Mouse (Mus musculus): ENCODE data around the gene Gsdme.

Gene Gsdme

DNA sequence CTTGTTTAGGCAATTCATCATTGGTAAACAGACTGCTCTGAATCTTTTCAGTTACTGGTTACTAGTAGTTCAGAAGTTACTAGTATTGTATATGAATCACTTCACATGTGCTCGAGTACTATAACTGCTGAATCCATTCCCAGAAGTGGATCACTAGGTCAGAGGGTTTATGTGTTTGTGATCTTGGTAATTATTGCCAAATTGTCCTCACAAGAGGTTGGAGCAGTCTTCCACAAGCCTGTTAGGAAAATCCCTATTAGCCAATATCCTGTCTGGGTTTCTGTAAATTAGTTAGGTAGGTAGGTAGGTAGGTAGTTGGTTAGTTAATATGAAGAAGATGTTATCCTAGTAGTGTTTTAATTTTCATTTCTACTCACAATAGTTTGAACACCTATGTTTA, 87.9 kb downstream of the Gsdme start:
- no peak for DNase-seq

GRCm38 (mm10) chr6:50169771-50170170, 93.9 kb downstream of the Gsdme start:
- DNase-seq, result no peak

DNA sequence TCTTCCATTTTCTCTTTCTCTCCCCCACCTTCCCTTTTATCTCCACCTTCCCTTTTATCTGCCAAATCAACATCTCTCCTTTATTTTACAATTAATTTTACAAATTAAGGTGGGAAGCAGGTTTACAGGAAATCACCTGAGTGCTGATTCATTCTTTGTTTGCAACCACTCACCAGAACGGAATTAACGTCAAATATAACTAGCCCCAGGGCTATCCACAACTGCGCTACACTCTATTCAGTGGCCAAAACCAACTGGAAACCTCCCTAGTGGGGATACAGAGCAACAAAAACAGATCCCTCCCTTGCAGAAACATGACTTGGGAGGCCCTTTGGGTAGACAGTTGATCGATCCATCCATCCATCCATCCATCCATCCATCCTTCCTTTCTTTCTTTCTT, 94.8 kb downstream of the Gsdme start:
- no peak for DNase-seq

DNA sequence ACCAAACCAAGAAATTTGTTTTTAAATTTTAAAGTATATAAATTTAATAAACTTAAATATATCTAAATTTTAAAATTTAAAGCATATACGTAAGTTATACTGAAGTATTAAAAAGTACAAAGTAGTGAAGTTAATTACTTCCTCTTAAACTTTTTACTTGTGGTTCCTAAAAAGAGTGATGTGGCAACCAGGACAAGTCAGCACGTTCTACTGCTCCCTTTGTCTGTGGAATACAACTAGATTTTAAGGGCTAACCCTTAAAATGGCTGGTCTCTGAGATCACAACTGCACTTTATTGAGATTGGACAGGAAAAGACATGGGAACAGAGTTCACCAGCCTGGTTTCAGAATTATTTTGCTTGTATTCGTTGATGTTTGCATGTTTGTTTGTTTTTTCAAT, 100.6 kb downstream of the Gsdme start:
- DNase-seq, result no peak

DNA sequence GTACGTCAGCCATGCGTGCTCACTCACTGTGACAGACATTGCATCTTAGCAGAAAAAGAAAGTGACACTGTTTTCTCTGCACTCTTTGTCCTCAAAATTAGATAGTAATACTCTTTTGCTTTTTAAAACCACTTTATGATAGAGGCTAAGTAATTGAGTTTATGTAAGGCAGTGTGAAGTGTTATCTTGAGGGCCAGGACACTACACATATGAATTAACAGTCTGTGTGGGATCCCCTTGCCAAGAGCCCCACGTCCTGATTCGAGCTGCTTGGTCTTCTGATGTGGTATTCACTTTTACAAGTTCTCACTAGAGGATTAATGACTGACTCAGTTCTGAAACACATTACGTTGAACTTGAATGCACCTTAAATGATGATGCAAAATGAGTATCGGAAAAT, 103.8 kb downstream of the Gsdme start:
- no peak for DNase-seq

DNA sequence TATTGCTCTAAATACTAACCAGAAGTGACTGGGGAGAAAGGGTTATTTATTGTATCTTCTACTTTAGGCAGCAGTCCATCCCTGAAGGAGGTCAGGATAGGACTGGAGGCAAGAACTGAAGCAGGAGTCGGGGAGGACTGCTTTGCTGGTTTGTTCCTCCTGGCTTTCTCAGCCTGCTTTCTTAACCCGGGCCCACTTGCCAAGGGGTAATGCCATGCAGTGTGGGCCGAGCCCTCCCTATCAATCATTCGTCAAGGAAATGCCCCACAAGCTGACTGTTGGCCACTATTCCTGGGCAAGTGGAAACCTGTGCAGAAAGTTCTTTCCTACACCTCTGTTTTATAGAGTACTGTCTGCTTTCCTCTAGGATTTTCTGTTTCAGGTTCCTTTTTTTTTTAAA, 114.3 kb downstream of the Gsdme start:
- DNase-seq, result no peak

DNA sequence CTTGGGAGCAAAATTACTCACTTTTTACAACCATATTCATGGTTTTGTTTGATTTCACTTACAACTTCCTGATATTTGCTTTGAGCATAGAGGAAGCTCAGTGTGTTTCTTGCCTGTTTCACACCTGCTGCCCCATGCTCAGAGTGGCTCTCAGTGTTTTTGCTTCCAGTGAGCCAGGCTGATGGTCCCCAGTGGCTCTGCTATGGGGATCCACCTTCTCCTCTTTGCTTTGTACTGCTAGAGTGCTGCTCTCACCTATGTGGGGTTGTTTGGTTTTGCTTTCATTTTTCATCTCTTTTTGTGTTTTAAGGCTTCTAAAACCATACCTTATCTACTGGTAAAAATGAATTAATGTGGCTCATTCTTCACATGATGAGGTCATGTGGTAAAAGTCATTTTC, 117.5 kb downstream of the Gsdme start:
- DNase-seq, result peak; percentile 32 to 47

- no peak for DNase-seq
Measured at GRCm38 (mm10) chr6:50139526-50139925, 124.1 kb downstream of the Gsdme start.
